Mouse (Mus musculus) liver, embryonic 13.5 days (tissue): ENCODE results near the gene Cirbp. TPM values are rescaled to one million over a fixed set of nuclear protein-coding genes. Genes with fewer than 3 reads are reported as not detected.

Source experiments
- ATAC-seq: fragments of 200-750 bp; cut with Nextera tagmentation; 2 replicates; pipeline ENCODE4 v1.8.0; 2017; ENCODE audit warnings: low read depth, mild to moderate bottlenecking, moderate number of reproducible peaks, moderate library complexity
- DNase-seq: peaks from one replicate; pipeline ENCODE4 v3.0.0; 2022
- H3K27ac ChIP-seq: fragments of 300-500 bp; sonication (generic); 2 replicates; pipeline ENCODE4 v1.5.1; 2015; ENCODE audit warnings: moderate library complexity, mild to moderate bottlenecking, inconsistent platforms
- H3K27me3 ChIP-seq: fragments of 300-500 bp; sonication (generic); 2 replicates; pipeline ENCODE4 v1.6.1; 2015; ENCODE audit warnings: mild to moderate bottlenecking, inconsistent platforms
- H3K36me3 ChIP-seq: fragments of 300-500 bp; sonication (generic); 2 replicates; pipeline ENCODE4 v1.6.1; 2015; ENCODE audit warnings: mild to moderate bottlenecking, inconsistent platforms
- H3K4me1 ChIP-seq: fragments of 300-500 bp; sonication (generic); replicated peaks from 2 replicates; pipeline ENCODE4 v1.6.1; 2015; ENCODE audit warnings: inconsistent platforms
- H3K4me2 ChIP-seq: fragments of 300-500 bp; sonication (generic); 2 replicates; pipeline ENCODE4 v1.6.1; 2015; ENCODE audit warnings: inconsistent platforms, mild to moderate bottlenecking, moderate library complexity
- H3K4me3 ChIP-seq: fragments of 300-500 bp; sonication (generic); replicated peaks from 2 replicates; pipeline ENCODE4 v1.5.1; 2015; ENCODE audit warnings: mild to moderate bottlenecking, inconsistent platforms
- H3K9ac ChIP-seq: fragments of 300-500 bp; sonication (generic); 2 replicates; pipeline ENCODE4 v1.6.1; 2015; ENCODE audit warnings: mild to moderate bottlenecking, inconsistent platforms
- H3K9me3 ChIP-seq: fragments of 300-500 bp; sonication (generic); replicated peaks from 2 replicates; pipeline ENCODE4 v1.6.1; 2016; ENCODE audit warnings: inconsistent platforms
- WGBS: fragments of 180-500 bp; shearing (Covaris S2); methylation state at CpG from one replicate; pipeline ENCODE4 v1.1.7; 2015; ENCODE audit not compliant: insufficient replicate concordance; 5-methylcytosine and 5-hydroxymethylcytosine counted together
- polyA plus RNA-seq: library from polyadenylated mRNA; unstranded; fragments of >200 nt; fragmentation: Nextera tagmentation; extraction: Ambion mirVana; gene quantifications from 2 replicates; pipeline ENCODE4 v1.2.1, GENCODE M21; 2015

Cirbp gene
- polyA plus RNA-seq, 1 experiment from 2014 or later = 21.9 TPM

- H3K4me2 ChIP-seq = peak overlapping the region; percentile 78; the same call in 1 of the 2 replicates
- H3K27ac ChIP-seq = peak overlapping the region; percentile 80
- ATAC-seq (no peak), DNase-seq (no peak)
- H3K4me1 ChIP-seq = peaks cover 48% of the 10 kb centered on the region
- peaks cover 29% of the 10 kb centered on the region for H3K36me3 ChIP-seq
- H3K9ac ChIP-seq = peak overlapping the region; percentile 76; the same call in 1 of the 2 replicates
- H3K27me3 ChIP-seq = peaks cover 22% of the 10 kb centered on the region
- H3K9me3 ChIP-seq = 0 out of 2 replicates have a peak, but pooled peaks cover 3% of the 10 kb centered on the region
- no peak overlapping the region for H3K4me3 ChIP-seq
- WGBS = 75% methylated on average over 10 of the region's 10 CpGs
Measured at GRCm38 (mm10) chr10:80173955-80174640, 8.3 kb downstream of the Cirbp start.

- Histone ChIP-seq H3K27ac (0 out of 2 replicates have a peak overlapping the region, but pooled peaks have one; percentile 35), H3K4me3 (no peak overlapping the region), H3K4me1 (peaks cover 48% of the 10 kb centered on the region), H3K27me3 (peaks cover 28% of the 10 kb centered on the region), H3K9ac (0 out of 2 replicates have a peak overlapping the region, but pooled peaks have one; percentile 18), H3K4me2 (no peak overlapping the region), H3K9me3 (0 out of 2 replicates have a peak, but pooled peaks cover 3% of the 10 kb centered on the region), H3K36me3 (peaks cover 27% of the 10 kb centered on the region)
- ATAC-seq (peak; percentile 32; the same call in 1 of the 2 replicates), DNase-seq (peak; percentile 69)
- 31% methylated on average over 2 of the region's 2 CpGs for whole genome bisulfite sequencing
Measured at GRCm38 (mm10) chr10:80174705-80175104, 8.9 kb downstream of the Cirbp start.

DNA sequence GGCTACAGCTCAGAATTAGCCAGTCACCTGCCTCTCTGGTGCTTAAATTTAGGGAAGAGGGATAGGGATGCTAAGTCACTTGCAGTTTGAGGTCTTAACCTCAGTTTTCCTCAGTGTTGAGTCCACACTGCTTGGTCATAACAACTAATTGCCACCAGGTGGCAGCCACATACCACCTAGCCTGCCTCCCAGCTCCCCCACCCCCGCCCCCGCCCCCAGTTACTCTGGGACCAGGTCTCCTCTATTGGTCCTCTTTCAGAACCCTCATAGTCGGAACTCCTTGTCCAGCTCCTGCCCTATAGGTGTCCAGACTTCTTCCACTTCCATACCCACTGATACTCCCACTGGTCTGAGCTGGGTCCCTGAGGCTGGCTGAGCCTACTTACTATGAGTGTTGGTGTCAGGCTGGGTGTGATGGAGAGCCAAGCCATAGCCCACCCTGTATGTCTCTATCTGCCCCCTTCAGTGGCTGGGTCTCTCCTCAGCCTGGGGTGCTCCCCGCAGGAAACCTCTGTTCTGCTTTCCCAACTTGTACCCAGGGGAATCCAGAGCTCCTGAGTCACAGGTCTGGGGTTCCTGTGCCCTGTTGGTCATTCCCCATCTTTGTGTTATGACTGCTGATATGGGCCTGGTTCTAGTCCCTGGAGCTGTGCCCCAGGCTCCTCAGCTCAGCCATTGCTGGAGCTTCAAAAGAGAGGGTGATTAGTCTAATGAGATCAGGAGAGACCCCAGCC is 9.9 kb downstream of the Cirbp start:
- 25% methylated on average over 4 of the region's 4 CpGs for WGBS
- Histone ChIP-seq H3K36me3 (peaks cover 17% of the 10 kb centered on the region), H3K27ac (no peak overlapping the region), H3K4me3 (no peak overlapping the region), H3K27me3 (peaks cover 38% of the 10 kb centered on the region), H3K4me1 (peaks cover 49% of the 10 kb centered on the region), H3K4me2 (no peak overlapping the region), H3K9me3 (0 out of 2 replicates have a peak, but pooled peaks cover 1% of the 10 kb centered on the region), H3K9ac (no peak overlapping the region)
- no peak for DNase-seq
- ATAC-seq = no peak

DNA sequence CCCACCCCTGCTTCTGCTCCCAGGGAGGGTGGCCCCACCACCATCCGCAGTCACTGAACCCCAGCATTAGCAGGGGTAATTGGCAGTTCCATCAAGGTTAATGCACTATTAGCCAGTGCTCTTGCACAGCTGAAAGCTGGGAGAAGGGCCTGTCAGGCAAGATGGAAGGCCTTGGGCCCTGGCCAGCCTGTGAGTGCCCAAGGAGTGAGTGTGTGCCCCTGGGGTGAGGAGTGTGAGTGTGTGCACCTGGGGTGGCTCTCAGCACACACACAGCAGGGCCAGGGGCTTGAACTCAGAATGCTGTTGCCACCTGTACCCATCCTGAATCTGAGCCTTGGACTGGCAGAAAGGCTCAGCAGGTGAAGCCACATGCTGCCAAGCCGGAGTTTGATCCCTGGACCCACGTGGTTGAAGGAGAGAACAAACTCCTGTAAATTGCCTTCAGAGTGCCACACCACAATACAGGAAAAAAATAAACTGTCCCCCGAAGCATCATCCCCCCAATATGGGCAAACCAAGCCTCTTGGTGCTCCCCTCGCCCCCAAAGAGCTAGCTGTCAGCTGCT is 10.6 kb downstream of the Cirbp start:
- no peak overlapping the region for H3K9ac ChIP-seq
- no peak for DNase-seq
- no peaks in the 10 kb centered on the region for H3K9me3 ChIP-seq
- H3K27me3 ChIP-seq = peaks cover 45% of the 10 kb centered on the region
- H3K27ac ChIP-seq = no peak overlapping the region
- no peak for ATAC-seq
- no peak overlapping the region for H3K4me3 ChIP-seq
- peaks cover 10% of the 10 kb centered on the region for H3K36me3 ChIP-seq
- peaks cover 47% of the 10 kb centered on the region for H3K4me1 ChIP-seq
- H3K4me2 ChIP-seq = no peak overlapping the region
- whole genome bisulfite sequencing = 70% methylated on average over 5 of the region's 5 CpGs

DNA sequence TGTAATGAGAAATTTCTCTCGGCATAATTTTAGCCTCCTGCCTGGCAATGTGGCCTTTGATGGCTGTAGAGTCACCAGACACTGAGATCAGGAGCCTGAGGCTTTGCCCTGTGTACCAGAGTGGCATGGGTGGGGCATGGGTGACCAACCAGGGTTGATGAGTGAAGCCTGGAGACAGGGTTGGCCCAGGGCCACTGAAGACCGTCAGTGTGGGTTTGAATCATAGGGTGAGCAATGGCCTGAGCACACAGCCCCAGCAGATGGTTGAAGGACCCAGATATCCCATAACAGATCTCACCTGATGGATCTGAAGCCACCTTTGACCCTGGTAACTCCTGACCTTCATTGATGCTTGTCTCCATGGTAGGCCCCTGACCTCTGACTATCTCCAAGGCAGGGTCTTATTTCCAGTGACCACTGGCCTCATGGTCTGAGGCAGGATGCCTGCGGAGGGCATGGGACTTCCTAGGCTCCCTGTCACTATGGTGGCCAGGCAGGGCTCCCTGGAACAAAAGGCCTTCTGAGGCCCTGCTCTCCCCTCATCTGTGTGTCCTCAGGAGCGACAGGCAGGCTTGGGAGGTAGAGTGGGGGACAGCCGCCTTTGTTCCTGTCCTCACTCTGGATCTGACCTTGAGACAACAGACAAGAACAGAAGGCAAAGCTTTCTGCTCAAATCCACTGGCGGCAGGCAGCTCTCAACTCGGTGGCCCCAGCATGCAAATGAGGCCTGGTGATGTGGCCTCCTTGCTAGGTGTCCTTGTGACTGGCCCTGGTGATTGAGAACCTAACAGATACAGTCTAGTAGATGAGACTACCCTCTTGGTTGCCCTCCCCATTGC is 11.9 kb downstream of the Cirbp start:
- ATAC-seq (no peak), DNase-seq (no peak)
- Histone ChIP-seq H3K27me3 (peaks cover 58% of the 10 kb centered on the region), H3K27ac (no peak overlapping the region), H3K36me3 (no peaks in the 10 kb centered on the region), H3K4me1 (peaks cover 34% of the 10 kb centered on the region), H3K9ac (no peak overlapping the region), H3K4me3 (no peak overlapping the region), H3K9me3 (no peaks in the 10 kb centered on the region), H3K4me2 (no peak overlapping the region)
- WGBS = 64% methylated on average over 7 of the region's 7 CpGs

- peak within 1 kb of the TSS; percentile 62 for H3K9ac ChIP-seq
- no peaks in the 10 kb centered on the region for H3K36me3 ChIP-seq
- H3K9me3 ChIP-seq = no peaks in the 10 kb centered on the region
- DNase-seq (no peak), ATAC-seq (no peak)
- no peak within 1 kb of the TSS for H3K27ac ChIP-seq
- WGBS = 2% methylated on average over 89 of the region's 106 CpGs
- peak within 1 kb of the TSS; percentile 73 for H3K4me2 ChIP-seq
- peak within 1 kb of the TSS; percentile 60 for H3K4me3 ChIP-seq
- peaks cover 75% of the 10 kb centered on the region for H3K27me3 ChIP-seq
- H3K4me1 ChIP-seq = peaks cover 22% of the 10 kb centered on the region
Measured at GRCm38 (mm10) chr10:80179068-80180051, 13.6 kb downstream of the Cirbp start, which contains the start of gene Efna2. TSS of gene Efna2 (plus strand) at chr10:80179482.

DNA sequence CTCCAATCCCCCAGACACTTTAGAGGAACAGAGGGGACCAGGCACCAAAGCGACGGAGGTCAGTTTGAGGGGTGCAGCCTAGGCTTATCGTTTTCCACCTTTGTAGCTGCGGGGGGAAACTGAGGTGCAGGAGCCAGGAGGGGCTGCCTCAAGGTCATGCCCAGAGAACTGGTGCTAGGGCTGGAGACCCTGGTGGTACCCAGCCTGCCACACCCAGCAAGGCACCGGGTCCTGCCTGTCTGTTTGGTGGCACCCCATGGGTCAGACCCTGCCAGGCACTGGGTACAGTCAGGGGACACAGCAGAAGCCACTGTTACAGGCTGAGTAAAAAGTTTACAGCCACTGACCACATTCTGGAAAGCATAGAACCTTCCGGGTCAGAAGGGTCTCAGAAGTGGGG is 14.5 kb downstream of the Cirbp start:
- Histone ChIP-seq H3K4me1 (peaks cover 14% of the 10 kb centered on the region), H3K27ac (no peak overlapping the region), H3K9me3 (no peaks in the 10 kb centered on the region), H3K4me3 (peak overlapping the region; percentile 60; the same call in 1 of the 2 replicates), H3K9ac (no peak overlapping the region), H3K27me3 (peaks cover 82% of the 10 kb centered on the region), H3K36me3 (no peaks in the 10 kb centered on the region), H3K4me2 (peak overlapping the region; percentile 73)
- 45% methylated on average over 6 of the region's 6 CpGs for WGBS
- DNase-seq = no peak
- no peak for ATAC-seq

GRCm38 (mm10) chr10:80180823-80181222 is 15.0 kb downstream of the Cirbp start:
- no peak for DNase-seq
- Histone ChIP-seq H3K9ac (no peak overlapping the region), H3K27me3 (peaks cover 87% of the 10 kb centered on the region), H3K4me2 (no peak overlapping the region), H3K27ac (no peak overlapping the region), H3K4me1 (peaks cover 12% of the 10 kb centered on the region), H3K4me3 (no peak overlapping the region), H3K9me3 (no peaks in the 10 kb centered on the region), H3K36me3 (no peaks in the 10 kb centered on the region)
- WGBS = 54% methylated on average over 5 of the region's 5 CpGs
- no peak for ATAC-seq

GRCm38 (mm10) chr10:80182547-80182946 is 16.8 kb downstream of the Cirbp start:
- ATAC-seq (no peak), DNase-seq (no peak)

GRCm38 (mm10) chr10:80186649-80187048 is 20.9 kb downstream of the Cirbp start:
- Histone ChIP-seq H3K4me1 (peaks cover 15% of the 10 kb centered on the region), H3K27me3 (peaks cover 98% of the 10 kb centered on the region), H3K9ac (no peak overlapping the region), H3K36me3 (no peaks in the 10 kb centered on the region), H3K27ac (no peak overlapping the region), H3K4me3 (no peak overlapping the region), H3K9me3 (no peaks in the 10 kb centered on the region), H3K4me2 (no peak overlapping the region)
- ATAC-seq = no peak
- WGBS = 25% methylated on average over 27 of the region's 27 CpGs
- DNase-seq = no peak

More at GRCm38 (mm10) chr10:80182547-80182946, 16.8 kb downstream of the Cirbp start:
- H3K4me3 ChIP-seq = no peak overlapping the region
- H3K9ac ChIP-seq = no peak overlapping the region
- H3K36me3 ChIP-seq = no peaks in the 10 kb centered on the region
- no peak overlapping the region for H3K4me2 ChIP-seq
- peaks cover 98% of the 10 kb centered on the region for H3K27me3 ChIP-seq
- peaks cover 12% of the 10 kb centered on the region for H3K4me1 ChIP-seq
- no peak overlapping the region for H3K27ac ChIP-seq
- H3K9me3 ChIP-seq = no peaks in the 10 kb centered on the region
- 77% methylated on average over 7 of the region's 7 CpGs for WGBS
